Mouse (Mus musculus): ENCODE data around the gene Ptprm. TPM values are rescaled to one million over a fixed set of nuclear protein-coding genes. Genes with fewer than 3 reads are reported as not detected.

Gene Ptprm
- total RNA-seq, 2 experiments from 2014 or later: 35.7 to 39.5 TPM

DNA sequence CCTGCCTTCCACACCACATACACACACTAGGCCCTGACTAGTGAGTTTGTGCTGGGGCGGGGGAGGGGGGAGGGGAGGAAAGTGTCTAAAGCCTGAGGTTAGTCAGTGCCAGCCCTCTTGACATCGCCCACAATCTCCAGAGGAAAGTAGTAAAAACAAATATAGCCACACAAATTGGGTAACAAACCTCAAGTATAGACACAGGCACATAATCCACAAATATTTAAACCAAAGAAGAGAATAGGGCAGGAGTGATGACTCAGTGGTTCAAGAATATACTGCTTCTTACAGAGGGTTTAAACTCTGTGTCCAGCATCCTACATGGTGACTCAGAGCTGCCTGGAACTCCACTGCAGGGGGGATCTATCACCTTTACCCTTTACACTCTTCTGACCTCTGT lies 203.8 kb downstream of the Ptprm start:
- no peak for DNase-seq (ENCODE audit: low spot score in 2 of 2)

DNA sequence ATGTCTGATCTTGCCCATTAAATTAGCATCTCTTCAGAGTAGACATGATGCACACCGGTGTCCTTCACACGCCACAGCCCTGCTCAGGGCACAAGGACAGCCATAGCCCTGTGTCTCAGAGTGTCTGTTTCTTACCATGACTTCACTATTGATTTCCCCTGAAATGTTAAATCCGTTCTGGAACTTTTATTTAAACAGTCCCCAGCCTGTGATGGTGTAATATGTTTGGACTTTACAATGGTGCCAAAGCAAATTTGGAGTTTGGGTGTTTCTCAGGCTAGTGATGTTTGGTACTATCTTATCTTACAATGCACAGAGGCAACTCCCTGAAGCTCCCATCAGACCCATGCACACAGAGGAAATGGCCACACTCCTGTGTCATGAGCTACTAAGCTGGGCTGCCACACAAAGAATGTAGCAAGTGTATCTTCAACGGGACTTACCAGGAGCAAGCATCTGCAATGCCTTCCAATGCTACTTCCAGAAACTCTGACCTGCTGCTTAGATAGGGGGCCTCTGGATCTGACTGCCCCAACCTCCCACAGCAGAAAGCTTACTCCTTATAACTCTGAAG lies 212.0 kb downstream of the Ptprm start:
- DNase-seq (ENCODE audit: low spot score in 2 of 2): no peak

DNA sequence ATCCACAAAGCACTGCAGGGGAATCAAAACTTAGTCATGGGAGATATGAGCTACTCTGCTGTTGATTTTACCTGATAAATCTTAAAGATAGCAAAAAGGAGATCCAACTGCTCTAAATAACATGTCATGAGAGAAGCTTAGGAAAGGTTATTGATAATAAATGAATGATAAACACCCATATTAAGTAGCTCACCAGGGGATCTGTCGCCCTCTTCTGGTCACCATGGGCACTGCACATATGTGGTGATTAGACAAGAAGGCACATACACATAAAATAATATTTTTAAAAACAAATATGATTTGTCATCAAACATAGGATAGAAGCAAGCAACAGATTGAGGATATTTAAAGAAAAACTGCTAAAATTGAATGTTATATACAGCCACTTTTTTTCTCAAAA lies 213.8 kb downstream of the Ptprm start:
- DNase-seq (ENCODE audit: low spot score in 2 of 2): no peak

DNA sequence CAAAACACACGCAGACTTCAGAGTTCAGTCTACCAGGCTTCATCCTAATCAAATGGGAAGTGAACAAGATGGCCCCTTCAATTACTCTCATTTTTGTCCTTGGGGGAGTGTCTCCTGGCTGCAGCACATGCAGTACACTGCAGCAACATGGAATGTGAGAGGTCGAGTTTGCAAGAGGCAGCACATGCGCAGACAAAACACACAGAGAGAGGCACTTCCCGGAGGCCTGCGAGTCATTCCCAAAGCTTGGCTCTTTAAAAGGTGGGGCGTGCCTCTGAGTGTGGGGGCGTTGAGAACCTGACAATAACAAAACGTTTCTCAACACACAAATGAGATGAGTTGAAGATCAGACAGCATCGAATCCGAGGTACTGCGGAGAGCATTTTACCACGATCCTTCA lies 215.3 kb downstream of the Ptprm start:
- DNase-seq (ENCODE audit: low spot score in 2 of 2): no peak

DNA sequence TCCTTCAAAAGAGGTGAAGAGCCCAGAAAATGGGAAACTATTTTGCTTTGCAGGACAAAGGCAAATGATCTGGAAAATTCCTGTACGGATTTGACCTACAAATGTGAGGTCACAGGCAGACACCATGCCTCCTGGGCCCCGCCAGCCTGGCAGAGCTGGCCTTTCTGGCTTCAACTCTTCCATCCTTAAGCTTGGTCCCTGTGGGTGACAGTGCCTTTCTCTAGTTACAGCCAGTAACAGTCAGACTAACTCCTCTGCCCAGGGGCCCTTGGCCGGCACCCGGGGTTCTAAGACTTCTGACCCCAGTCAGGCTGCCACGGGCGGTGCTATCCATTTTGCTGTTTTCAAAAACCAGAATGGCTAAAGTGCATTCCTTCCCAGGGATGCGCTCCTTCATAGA lies 217.4 kb downstream of the Ptprm start:
- DNase-seq (ENCODE audit: low spot score in 2 of 2): no peak

DNA sequence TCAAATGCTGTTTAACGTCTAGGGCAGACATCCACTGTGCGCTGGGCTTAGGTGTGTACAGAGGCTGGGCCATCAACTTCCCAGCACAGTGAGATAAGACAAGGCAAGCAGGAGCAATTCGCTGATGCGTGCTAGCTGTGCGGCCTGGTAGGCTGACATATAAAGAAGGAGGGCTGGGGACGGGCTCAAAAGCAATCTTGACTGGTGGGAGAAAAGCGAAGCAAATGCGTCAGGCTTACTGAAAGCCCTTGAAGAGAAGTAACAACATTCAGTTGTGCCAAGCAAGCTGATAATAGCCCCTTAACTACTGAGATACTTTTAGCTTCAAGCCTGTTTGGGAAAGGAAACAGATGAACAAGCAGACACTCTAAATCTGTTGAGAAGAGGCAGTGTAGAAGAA lies 217.8 kb downstream of the Ptprm start:
- DNase-seq (ENCODE audit: low spot score in 2 of 2): peak in 1 of 2 experiments; percentile 16

DNA sequence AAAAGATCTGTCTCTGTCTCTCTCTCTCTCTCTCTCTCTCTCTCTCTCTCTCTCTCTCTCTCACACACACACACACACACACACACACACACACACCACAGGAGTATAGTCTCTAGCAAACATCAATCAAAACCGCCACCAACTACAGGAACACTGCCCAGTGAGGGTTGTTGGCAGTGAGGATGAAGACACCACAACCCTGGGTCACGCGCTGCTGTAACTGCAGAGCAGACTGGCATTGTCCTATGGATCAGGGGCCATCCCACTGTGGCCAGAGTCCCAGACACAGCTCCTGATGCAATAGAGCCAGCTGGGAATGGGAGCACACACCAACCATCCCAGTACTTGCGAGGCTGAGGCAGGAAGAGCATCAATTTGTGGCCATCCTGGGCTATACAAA lies 220.0 kb downstream of the Ptprm start:
- no peak for DNase-seq (ENCODE audit: low spot score in 2 of 2)

DNA sequence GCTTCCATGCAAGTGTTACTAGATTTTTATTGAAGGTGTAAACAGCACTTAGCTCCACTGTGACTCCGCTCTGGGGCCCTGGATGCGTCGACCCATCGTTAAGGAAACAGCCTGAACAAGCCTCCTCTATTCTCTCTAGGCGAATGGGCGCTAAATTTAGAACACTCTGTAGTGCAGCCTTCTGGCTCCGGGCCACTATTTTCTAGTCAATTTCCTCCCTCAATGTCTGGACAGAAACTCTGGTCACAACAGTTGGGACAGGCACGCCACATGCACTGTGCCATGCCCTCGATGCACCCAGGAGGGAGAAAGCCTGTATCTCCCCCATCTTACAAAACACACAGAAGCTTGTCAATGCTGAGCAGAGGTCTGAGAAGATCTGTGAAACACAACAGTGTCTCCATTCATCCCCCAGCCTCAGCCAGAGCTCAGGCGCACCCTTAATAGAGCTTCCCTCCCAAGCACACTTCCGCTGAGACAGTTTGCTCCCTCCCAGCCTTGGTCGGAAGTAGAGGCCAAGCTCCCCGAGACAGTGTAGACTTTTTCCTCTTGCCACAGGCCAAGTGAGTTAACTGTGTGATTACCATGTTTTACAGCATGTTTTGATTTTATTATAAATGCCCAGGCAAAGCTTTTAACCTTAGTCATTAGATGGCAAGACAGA lies 220.7 kb downstream of the Ptprm start:
- DNase-seq (ENCODE audit: low spot score in 2 of 2): peak in 1 of 2 experiments; percentile 14

DNA sequence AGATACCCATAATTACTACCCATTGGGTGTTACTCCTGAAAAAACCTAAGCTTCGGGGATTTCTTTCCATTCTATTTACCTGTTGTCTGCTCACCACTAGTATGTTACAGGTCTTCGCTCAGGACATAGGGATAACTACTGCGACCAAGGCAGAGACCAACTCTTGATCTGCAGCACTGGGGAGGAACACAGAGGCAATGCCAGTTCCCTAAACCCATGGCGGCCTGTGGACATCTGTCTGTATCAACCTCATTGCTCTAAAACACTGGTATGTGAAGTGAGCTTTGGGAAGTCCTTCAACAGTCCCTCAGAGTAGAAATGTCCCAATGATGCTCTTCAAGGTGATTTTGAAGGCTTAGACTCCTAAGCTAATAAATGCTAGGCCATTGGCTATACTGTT lies 221.2 kb downstream of the Ptprm start:
- DNase-seq (ENCODE audit: low spot score in 2 of 2): no peak

DNA sequence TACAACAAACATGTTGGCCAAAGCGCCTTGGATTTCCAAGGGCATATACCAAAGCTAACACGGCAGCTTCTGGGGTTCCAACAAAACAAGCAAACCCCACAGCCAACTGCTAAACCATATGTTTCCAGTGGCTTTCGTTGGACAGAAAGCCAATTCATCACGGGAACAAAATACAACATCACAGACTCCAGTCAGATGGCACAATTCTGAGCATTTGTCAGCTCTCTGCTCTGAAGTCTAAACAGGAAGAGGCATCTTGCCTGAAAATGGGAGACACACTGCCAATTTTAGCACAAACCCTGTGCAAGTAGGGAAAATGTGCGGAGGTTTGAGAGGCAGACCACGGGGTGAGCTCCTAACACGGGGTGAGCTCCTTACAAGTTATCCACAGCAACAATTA lies 226.7 kb downstream of the Ptprm start:
- peak; percentile 7 to 28 for DNase-seq (ENCODE audit: low spot score in 2 of 2)

DNA sequence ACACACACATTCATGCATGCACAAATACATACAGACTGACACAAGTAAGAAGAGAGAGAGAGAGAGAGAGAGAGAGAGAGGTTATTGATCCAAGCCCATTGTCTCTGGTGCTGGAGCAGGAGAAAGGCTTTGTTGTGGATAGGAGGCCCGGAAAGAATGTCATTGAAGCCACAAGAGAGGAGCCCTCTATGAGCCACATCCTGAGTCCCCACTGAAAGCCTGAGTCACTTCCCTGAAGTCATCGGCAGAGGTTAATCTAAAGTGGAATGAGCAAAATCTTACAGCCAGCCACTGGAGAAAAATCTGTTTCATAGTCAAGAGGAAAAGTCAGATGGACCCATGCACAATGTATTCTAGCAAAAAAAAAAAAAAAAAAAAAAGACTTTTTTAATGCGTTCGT lies 228.7 kb downstream of the Ptprm start:
- DNase-seq (ENCODE audit: low spot score in 2 of 2): no peak

DNA sequence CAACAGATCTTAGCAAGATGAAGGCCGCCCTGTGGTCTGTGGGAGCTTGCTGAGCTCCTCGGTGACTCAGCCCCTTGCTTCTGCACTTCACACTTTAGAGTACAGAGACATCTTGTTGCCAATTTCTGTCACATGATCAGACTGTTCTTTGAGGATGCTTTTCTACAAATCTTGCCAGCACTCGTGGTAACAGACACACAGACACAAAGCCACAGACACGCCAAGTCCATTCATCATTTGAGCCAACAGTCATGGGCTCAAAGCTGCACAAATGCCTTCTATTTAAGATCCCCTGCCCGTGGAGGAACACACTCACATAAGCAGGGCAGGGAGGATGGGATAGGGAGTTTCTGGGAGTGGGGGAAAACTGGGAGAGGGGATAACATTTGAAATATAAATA lies 230.0 kb downstream of the Ptprm start:
- DNase-seq (ENCODE audit: low spot score in 2 of 2): peak in 1 of 2 experiments; percentile 12

DNA sequence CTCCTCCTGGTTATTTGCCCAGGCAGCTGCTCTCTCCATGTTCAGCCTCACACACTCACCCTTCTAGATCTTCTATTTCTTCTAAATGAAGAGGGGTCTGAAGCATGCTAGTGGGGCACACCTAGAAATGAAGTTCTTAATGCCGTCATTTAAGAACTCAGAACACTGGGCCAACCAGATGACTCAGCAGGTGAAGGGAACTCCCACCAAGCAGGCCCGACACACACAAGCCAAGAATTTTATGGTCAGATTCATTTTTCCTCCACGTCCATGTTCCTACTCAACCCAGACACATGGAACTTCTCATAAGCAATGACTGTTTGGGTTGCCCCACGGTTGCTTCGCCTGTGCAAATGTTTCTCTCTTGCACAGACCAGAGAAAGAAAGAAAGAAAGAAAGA lies 230.5 kb downstream of the Ptprm start:
- no peak for DNase-seq (ENCODE audit: low spot score in 2 of 2)

DNA sequence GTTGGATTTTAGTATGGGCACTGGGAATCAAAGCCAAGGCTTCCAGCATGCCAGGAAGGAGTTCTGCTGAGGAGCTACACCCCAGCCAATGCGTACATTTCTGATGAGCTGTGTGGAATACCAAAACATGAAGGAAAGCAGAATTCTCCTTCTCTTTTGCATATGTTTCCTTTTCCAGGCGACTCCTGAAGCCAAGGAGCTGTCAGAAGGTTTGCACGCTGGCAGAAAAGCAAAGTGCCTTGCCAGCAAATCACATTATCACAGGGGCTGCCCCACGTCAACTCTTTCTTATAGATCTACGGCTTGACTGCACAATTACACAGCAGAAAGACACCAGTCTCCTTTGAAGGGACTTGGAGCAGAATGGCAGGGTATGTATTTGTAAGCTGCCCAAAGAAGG lies 233.4 kb downstream of the Ptprm start:
- peak in 1 of 2 experiments; percentile 12 for DNase-seq (ENCODE audit: low spot score in 2 of 2)

DNA sequence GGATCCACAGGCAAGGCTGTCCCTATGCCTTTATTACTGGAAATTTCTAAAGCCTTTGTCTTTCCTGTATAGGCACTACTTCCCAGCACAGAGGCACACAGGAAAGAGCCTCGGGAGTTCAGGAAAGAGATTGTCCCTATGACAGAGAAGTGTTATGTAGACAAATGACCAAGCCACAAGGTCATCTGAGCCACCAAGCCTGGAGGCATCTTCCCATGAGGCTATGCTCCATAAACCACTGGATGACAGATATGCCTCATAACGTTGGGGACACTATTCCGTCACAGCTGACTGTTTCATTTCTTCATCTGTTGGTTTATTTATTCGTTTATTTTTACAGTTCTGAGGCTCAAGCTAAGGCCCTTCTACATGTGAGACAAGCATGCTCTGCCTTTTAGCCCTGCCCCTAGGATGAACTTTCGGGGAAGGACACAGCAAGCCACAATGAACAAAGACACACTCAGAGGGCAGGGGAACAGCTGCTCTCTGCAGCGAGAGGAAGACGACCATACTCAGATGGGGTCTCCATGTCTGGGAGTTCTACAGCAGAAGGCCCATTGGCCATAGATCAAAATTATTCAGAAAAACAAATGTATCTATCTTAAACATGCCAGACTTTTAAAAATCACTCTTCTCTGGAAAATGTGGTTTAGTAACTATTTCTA lies 235.4 kb downstream of the Ptprm start:
- DNase-seq (ENCODE audit: low spot score in 2 of 2): no peak

DNA sequence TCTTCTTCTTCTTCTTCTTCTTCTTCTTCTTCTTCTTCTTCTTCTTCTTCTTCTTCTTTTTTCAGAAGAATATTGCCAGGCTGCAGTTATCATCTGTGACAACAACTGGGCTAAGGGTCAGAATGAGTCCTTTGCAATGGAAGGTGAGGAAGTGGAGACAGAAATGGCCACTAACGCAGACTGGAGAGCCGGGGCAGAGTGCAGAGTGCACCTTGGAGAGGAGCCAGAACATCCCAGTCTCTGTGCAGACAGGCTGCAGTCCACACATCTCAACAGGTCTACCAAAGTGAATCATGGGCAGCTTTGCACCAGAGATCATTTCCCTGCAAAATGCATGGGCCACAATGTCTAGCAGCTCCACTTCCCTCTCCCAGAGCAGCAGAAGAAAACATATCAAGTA lies 239.4 kb downstream of the Ptprm start:
- DNase-seq (ENCODE audit: low spot score in 2 of 2): no peak

DNA sequence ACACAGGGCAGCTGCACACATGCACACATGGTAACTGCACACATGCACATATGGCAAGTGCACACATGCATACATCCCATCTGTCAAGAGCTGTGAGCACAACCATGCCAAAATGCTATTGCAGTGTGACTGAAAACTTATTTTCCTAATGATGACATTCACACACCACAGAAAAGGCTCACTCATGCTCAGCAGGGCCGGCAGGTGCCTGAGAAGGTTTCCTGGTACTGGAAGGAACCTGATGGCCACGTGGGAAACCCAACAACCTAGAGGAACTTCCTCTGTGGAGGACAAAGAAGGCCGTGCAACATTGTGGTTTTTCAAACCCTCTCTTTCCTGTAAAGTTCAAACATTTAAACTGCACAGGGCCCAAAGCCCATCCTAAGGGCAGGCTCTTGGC lies 241.6 kb downstream of the Ptprm start:
- no peak for DNase-seq (ENCODE audit: low spot score in 2 of 2)

DNA sequence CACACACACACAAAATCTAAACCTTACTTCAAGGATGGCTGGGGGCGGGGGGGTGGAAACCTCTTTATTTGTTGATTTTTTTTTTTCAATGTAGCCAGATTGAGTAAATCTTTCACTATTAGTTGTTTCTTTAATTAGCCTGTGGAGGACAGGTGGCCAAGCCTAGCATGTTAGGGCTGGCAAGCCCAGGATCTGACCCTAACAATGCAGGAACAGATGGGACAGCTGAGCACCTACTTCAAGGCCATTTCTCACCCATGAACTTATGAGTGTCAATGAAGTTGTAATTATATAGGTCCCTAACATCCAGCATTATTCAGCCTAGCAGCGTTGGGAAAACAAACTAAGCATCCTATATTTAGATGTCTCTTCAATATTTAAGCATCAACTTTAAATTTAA lies 248.1 kb downstream of the Ptprm start:
- DNase-seq (ENCODE audit: low spot score in 2 of 2): no peak

DNA sequence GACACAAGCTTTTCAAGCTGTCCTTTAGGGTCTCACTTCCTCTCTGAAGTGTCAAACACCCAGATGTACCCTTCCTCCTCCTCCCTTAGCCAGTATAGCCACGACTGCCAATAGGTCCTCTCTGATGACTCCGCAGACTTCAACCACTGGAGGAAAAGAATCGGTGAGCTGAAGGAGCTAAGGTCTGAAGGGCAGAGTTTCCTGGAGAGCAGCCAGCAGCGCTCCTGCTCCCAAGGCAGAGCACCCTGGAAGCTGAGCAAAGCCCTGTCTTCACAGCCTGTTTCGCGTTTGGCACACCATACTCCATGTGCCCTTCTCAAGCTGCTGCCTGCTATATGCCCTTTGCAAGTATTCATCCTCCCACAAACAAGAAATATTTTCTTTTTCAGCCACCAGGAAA lies 252.2 kb downstream of the Ptprm start:
- DNase-seq (ENCODE audit: low spot score in 2 of 2): no peak

DNA sequence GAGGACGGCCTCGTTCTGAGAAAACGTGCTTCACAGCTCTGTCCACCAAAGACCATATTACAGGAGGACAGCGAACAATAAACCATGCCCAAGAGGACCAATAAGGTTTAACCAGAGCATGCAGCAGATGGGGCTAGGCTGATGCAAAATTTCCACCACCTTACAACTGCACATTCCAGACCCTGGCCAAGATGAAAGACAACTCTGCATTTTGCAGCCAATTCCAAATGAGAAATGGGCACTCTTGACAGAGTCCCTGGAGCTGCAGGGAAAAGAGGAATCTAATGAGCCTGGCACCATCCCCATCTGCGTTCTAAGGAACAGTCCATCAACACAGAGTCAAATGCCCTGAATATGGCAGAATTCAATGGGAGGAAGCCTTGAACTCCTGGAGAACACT lies 263.3 kb downstream of the Ptprm start:
- no peak for DNase-seq (ENCODE audit: low spot score in 2 of 2)

DNA sequence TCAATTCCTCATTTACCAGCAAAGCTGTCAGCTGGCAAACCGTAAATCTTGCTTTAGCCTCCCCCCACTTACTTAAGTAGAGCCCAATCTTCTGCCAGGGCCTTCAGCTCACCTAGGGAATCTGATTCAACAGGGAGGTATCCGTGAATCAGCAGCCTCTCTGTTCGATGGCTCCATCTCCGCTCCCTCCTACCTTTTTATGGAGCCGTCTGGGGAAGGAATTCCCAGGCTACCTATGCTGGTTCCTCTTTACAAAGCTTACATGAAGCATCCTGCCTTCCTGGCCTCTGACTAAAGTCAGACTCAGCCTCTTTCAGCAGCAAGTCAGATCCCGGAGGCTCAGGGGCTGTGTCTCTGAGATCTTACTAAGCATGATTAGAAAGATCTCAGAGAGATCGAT lies 264.1 kb downstream of the Ptprm start:
- no peak for DNase-seq (ENCODE audit: low spot score in 2 of 2)

DNA sequence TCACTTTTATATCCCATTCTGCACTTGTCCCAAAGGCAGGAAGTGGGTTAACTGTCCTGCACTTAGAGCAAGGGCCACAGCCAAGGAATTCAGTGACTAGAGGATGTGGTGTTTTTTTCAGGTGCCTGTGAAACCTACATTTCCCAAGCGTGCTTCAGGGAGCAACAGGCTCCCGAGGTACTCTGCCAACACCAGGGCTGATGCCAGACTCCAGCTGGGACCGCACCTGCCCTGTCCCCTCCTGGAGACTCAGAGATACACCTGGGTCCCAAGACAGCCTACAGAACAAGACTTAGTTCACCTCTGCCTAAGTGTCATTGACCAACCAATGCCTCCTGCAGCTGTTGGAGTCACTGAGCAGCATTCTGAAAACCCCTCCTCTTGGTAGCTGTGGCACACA lies 264.6 kb downstream of the Ptprm start:
- DNase-seq (ENCODE audit: low spot score in 2 of 2): no peak

DNA sequence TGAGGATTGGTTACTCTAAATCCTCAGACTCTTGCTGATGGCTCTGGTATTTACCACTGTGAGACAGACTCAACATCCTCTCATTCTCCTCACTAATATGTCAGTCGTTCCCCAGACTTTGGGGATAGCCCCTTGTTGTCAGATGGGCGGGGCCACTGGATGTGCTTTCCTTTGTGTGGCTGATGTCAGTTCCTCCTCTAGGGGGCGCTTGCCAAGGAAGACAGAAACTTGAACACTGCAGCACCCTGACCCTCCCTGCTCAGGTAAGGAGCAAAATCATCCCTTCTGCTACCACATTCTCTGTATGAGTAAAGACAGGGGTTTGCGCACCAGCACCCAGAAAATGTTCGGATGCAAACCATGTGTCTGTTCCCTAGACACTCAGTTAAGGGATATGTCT lies 266.7 kb downstream of the Ptprm start:
- DNase-seq (ENCODE audit: low spot score in 2 of 2): no peak
